Mouse (Mus musculus) right cerebral cortex, postnatal 25 days (tissue): ENCODE data around the gene Tspan14.

ENCODE experiments used
- DNase-seq: peaks from one replicate; pipeline ENCODE4 v3.0.0; 2022

The Tspan14 gene

DNA sequence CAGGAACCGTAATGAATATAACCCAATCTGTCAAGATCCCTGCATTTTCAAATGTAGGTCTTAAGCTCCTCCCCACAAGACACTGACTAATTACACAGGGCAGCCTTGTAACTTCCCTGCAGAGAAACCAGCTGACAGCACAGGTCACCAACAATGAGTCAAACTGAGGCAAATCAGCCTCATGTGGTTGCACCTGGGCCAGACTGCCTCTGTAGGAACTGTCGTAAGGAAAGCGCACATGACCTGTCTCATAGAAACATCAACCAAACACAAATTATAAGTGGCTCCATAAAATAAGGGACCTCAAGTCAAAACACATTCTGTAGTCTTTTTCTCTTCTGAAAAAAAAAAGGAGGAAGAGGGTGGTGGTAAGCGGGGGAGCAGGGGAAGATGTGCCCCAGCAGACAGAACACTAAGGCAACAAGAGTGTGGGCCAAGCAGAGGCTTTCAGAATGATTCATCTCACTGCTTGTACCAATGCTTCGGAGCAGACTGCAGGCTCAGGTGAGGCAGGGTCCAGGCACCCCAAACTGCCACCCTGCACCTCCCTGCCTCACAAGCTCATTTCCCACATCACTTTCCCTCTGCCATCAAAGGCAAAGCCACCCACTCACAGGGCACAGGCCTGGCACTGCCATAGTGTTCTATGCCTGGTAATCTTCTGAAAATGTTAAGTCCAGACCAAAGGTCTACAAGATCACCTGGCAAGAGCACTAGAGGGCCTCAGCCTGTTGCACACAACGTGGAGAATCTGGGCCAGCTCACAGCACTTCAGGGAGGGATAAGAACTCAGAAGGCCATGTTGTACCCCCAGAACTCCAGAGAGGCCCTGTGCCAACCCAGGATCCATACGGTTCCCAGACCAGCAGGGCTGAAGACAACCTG, 16.6 kb downstream of the Tspan14 start:
- no peak for DNase-seq

DNA sequence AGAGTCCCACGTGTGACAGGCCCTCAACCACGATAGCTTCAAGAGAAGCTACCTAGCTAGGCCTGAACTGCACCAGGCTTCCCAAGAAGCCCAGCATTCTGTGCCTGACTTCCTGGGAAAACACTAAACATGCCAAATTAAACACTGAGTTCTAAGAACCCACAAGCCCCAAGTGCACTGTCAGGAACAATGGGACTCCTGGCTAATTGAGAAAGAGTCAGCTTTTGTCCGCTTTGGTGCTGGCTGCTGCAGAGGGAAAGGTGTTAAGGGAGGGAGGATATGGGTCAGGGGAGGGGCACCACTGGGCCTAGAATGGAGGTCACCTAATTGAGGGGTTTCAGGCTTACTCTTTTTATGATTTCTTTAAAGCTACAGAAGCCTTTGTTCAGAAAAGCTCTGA, 17.6 kb downstream of the Tspan14 start:
- DNase-seq = no peak

DNA sequence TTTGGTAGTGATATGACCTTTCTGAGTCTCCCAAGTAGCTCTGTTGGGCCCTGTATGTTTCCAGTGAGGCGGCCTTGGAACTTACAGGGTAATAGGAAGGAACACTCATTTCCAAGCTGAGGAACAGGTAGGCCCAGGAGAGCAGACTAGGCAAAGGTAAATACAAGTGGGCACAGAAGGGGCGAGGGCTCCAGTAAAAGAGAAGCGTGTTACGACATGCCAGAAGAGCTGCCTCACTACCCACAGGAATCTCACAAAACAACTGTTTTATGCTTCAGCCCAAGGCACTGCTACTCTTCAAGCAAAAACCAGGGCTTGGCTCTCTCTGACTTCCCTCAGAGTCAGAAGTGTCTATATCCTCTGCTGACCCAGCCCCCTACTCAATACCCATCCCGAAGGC, 18.1 kb downstream of the Tspan14 start:
- no peak for DNase-seq

DNA sequence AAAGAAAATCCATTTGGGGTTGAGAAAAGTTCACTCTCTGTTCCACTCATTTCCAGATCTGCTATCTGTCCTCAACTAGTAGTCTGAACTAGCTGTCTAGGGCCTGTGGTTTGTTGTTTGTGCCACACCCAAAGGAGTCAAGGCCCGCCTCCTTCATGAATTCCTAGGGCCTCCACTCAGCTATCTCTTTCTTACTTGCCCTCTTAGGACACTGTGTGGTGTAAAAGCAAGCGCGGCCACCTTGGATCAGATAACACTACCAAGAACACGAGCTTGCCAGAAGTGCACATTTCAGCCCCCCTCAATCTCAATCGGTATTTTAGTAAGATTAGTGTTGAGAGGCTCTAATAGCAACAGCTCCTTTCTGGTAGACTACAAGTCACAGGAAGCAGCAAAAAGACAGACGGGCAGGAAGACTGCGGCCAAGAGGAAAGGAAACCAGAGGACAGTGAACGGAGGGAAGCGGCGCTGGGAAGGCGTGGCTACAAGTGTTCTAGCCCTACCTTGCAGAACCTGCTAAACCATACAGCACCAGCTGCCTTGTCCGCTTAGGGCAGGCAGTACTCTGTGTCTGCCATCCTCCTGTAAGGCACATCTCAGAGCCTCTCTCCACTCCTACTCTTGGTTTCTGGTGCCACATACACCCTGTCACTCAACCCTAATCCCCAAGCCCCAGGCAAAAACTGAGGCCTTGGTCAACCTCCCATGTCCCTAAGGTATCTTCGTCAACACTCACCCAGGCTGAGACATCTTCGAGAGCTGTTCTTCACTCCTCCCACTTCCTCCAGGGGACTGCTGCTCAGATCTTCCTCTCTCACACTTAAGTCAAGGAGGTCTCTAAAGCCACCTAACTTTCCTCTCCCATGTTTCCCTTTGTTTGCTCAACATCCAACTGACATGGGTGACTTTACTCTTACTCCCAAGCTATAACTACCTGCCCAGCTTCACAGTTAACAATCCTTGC, 18.9 kb downstream of the Tspan14 start:
- DNase-seq = no peak

DNA sequence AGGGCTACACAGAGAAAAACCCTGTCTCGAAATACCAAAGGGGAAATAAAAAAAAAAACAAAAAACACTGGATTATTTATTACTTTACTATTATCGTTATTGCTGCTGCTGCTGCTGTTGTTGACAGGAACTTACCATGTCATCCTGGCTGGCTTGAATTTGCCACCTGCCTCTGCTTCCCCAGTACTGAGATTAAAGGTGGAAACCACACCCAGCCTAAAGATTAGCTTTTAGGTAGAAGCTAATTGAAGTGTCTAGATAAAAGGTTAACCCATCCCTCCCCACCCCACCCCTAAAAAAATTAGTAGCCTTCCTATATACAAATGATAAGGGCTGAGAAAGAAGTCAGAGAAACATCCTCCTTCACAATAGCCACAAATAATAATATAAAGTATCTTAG, 22.8 kb downstream of the Tspan14 start:
- no peak for DNase-seq

DNA sequence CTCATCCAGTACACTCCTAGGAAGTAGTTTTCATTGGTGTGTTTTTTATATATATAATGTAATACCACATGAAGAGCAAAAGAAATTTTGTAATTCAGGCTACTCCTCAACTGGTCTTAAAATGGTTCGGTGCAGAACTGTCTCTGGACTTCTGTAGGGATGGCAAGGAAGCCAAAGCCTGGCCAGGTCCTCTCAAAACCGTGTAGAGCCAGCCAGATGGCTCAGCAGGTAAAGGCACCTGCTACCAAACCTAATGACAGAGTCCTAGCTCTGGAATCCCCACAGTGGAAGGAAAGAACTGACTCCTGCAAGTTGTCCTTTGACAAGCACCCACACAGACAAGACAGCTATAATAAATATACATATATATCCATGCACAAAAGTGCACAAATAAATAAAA, 24.2 kb downstream of the Tspan14 start:
- no peak for DNase-seq

DNA sequence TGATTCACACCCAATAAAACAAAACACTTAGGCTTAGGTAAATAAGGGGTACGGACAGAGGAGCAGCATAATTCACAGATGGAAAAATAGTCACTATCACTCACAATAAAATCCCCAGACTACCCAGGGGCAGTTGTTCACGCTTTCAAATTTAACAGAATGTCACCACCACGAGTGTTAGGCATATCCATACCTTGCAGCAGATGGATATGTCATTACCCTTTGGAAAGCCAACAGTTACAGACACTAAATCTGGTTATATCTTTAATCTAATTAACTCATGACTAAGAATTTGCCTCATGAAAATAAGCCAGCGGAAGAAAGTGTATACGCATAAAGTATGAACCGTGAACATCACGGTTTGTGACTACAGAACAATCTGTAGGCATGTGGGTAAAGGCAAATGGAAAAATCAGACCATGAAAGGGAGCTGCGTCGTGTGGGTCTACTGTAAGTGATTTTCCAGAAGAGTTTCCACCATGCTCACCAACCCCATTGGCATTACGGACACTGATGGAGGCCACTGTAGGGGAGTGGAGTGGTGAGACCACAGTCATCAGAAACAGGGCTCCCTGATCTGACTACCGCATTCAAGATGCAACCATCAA, 28.1 kb downstream of the Tspan14 start:
- DNase-seq = no peak

DNA sequence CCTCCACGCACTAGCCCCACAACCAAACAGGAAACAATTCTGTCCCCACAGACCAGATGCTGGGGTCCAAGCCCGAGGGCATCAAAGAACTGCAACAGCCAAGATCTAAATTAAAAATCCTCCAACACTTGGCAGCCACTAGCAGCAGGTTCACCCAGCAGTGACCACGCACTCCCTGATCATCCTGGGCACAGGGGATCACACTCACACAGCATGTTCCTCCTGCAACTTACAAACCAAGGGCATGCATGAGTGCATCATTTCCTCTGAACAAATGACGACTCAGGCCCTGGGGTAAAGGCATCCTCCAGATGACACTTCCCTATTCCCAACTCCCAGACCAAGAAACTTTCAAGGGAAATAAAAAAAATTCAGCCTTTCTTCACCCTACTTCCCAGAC, 29.6 kb downstream of the Tspan14 start:
- no peak for DNase-seq

DNA sequence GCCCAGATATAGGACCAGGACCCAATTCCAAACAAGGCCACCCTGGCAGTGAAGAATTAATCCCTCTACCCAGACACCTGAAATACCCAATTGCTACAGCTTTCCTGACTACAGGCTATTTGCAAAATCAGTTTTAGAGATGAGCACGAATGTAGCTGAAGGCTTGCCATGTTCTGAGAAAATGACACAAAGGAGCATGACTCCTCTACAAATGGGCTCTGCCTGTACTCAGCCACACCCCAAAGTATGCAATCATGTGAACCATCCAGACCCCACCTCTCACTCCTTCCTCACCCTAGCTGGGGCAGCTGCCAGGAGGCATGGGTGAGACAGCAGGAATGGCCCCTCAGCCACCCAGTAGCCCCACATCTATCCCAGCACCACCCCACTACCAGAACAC, 31.1 kb downstream of the Tspan14 start:
- DNase-seq = no peak

DNA sequence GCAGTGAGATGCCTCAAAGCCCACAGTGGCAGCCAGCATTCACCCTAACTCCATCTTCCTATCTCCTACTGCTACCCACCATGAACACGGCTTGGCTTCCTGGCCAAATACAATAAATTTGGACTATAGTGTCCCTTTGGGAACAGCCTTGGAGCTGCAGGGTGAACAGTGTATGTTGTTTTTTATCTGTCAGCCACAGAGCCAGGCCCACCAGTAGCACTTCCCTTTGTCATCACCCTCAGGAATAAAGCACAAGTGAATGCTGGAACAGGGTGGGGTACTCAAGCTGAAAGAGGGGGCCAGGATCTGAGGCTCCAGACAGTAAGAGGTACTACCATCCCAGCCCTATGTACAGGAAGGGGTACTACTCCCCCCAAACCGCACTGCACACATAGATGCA, 31.6 kb downstream of the Tspan14 start:
- no peak for DNase-seq

DNA sequence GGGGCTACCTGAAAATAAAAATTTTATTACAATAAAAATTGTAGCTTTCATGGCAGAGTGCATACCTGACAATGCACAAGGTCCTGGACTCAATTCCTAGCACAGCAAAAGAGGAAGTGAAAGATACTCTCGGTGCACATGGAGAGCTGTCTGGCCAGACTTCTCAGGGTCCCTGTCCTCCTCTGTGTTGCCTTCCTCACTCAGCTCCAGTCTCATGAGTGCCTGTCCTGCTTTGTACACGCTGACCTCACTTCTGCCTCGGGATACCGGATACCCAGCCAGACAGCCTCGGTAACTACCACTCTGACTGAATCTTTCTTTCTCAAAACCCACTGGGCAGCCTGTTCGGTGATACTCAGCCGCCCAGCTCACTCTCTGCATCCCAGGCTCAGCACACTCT, 33.3 kb downstream of the Tspan14 start:
- DNase-seq = no peak

DNA sequence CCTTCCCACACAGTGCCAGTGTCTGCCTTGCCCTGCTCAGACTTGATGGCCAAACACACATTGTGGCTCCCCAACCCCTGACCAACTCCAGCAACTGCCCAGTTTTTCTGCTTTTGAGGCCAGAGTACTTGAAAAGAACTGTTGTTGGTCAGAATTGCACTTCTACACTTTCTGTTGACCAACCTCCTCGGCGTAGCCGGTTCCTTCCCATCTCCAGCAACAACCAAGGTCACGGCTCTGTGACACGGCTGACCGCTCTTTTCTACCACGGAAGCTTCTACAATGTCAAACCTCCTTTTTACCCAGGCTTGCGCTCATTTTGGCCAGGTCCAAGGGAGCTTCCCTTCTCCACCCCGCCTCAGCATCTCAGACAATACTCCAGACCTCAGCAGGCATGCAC, 34.4 kb downstream of the Tspan14 start:
- DNase-seq = no peak

DNA sequence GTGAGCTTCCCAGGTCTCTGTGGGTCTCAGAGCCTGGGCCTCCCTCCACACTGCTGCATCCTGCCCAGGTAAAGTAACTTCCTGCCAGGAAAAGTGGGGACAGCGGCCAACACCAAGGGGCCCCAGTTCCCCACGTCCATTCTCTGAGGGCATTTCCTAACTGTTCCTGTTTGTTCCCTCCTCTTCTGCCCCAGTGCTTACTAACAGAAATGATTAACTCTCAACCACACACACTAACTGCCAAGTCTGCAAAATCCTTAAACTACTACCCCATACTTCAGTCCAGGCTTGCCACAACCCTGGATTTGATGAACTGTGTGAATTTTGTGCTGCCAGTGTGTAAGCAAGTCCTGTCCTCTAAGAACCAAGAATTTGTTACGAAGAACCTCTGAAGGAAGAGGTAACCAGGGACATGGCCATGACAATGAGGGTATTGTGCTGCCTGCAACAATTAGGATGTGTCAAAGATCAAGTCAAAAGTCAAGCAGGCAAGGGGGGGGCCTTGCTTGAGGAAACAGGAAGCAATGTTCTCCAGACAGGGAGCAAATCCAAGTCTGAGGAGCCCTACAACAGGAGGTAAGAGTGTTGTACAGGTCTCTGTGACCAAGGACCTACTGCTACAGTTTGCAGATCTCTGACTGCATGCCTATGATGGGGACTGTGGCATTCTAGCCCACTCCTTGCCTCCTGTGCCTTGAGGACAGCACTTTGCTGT, 35.3 kb downstream of the Tspan14 start:
- DNase-seq = no peak

DNA sequence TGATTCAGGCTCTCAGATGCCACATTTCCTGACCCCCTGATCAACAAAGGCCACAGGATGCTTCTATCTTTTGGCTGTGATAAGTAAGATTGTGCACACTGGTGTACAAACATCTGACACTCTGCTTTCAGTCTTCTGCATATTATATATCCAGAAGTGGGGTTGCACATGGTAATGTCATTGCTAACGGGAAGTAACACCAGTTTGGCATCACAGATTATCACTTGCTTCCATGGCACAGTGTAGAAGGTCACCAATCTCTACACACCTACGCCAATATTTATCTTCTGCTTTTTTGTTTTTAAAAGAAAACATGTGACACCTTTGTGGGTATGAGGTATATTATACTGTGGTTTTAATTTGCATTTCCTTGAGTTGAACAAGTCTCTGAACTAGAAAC, 36.7 kb downstream of the Tspan14 start:
- DNase-seq = no peak

DNA sequence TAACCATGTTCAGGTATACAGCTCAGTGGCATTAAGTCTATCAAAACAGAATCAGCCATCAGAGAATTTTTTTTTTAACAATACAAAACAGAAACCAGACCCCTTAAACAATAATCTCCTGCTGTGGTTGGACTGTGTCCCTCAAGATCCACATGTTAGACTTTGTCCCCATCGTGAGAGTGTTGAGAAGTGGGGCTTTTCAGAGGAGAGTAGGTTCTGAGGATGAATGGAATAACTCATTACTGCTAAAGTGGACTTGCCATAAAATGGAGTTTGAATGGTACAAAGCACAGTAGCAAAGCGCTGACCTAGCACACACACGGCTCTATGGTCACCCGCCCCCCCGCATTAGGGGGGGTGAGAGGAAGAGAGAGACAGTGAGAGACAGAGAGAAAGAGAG, 37.7 kb downstream of the Tspan14 start:
- DNase-seq = no peak

DNA sequence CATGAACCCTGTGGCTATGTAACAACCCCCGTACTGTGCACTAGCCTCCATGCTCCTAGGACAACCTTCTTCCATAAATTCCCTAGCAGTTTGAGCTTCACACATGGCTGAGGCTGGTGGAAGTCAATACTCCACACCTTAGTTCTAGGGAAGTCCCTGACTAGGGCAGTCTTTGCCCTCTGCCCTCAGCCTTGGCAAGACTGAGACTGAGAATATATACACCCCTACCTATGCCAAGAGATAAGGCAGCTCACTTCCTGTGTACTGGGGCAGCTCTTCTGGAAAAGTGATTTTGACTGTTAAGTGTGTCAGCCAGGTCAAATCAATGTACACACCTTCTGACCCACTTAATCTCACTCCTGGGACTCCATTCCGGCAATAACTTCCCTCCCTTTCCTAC, 39.6 kb downstream of the Tspan14 start:
- DNase-seq = no peak

DNA sequence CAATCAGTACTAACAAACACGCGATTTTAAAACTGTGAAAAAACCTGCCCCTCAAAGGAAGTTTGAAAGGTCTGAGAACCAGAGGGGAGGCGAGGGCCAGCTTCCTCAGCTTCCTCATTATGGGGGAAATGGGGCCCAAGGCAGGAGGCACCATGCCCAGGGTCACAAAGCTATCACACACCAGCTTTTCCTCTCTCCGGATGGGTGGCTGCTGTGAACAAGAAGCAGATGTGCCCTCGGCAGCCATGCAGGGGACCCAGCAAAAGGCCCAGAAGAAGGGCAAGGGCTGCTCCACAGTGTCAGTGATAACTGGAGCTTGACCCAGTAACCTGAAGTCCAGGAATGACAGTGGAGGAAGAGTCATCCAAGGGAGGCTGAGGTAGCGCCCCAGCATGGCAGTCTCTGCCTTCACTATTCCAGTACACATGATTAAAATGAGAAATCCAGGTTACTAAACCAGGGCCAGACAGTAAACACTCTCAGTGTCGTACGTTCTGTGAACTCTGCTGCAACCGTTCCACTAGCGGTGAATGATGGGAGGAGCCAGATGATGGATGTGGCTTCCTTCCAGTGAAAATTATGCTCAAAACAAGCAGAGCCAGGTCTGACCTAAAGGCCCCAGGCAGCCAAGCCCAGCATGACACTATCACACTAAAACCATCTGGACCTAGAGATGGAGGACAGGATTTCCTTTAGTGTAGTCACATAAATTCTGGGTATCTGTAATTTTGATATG, 42.1 kb downstream of the Tspan14 start:
- DNase-seq = no peak

DNA sequence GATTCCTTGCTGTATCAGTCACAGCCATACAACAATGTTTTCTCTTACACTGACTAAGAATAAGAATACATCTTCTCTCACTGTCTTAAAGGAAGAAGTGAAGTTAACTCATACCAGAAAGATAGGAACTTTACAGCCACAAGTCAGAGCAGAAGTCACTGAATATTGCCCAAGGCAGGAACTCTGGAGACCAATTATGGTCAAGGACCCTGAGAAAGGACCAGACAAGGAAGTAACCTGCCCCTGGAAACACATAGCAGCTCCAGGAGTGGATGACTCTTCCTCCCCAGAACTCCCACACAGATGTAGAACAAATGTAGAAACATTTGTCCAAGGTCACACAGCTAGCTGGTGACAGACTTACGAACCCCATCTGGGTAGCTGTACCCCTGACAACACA, 45.4 kb downstream of the Tspan14 start:
- no peak for DNase-seq

DNA sequence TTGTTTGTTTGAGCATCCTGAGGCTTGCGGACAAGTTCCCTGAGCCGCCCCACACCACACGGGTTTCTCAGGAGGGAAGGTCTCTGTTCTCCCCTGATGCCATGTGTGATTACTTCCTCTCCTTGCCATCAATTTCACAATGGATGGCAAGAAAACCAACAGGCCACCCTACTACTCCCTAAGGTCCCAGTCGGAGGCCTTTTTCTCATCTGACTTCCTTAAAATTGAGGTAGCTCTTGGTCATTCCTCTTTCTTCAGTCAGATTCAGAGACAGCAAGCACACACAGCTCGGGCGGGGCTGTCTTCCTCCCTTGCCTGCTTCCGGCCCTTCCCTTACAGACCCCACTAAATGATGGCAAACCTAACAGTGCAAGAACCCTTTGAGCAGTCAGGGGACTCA, 47.1 kb downstream of the Tspan14 start:
- no peak for DNase-seq

DNA sequence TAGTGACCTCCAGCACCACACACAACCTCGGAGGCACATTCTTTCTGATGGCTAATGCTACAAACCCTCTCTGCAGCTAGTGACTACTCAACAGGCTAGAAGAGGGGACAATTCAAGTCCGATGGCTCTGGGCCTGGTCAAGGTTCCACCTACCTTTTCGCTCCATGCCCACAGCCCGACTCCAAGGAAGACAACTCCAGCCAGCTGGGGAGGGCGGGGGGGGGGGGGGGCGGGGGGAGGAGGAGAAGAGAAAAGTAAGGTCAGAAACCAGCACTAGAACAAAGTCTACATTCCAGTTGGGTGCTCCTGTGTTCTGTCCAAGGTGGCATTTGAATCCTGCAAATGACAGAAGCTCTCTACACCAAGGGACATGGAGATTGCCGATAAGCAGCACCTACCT, 48.1 kb downstream of the Tspan14 start:
- DNase-seq = no peak

DNA sequence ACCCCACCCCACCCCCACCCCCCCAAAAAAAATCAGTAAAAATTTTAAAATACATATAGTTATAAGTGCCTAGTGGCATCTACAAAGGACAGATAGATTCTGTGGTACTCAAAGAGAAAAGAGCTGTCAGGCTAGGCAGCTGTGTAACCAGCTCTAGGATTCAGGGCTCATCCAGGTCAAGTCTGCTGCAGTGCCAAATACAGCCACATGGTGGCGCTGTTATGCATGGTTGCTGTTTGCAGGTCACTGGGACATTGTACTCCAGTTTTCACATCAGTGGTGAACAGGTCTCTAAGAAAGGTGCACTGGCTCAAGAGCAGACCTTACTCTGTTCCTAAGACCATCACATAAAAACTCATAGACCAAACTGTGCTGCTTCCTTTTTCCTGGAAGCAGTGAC, 49.0 kb downstream of the Tspan14 start:
- peak; percentile 79 for DNase-seq

DNA sequence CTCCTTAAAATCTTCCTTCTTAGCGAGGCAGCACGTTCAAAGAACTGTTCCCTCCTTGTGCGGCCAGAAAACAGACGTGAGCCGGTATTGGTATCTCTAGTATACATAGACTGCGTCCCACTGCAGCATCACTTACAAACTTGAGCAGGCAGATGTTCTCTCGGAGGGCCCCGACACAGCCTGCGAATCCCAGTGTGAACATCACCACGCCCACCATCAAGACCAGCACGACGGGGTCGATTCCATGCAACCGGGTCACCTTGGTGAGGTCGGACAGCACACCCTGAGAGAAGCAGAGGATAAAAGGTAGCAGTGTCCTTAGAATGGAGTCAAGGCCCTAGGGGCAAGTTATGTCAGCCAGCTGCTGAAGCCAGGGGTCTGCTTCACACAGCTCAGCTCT, 49.9 kb downstream of the Tspan14 start:
- no peak for DNase-seq
